Mouse (Mus musculus) right cerebral cortex, adult 18-20 months (tissue): Measurements from ENCODE around the gene Lrrtm3.
A peak's percentile ranks its signal among the peaks of the same experiment; 100 is the strongest.

Experiments
- DNase-seq: peaks from one replicate; pipeline ENCODE4 v3.0.0; 2022; ENCODE audit warnings: mixed read lengths

Lrrtm3 gene

DNA sequence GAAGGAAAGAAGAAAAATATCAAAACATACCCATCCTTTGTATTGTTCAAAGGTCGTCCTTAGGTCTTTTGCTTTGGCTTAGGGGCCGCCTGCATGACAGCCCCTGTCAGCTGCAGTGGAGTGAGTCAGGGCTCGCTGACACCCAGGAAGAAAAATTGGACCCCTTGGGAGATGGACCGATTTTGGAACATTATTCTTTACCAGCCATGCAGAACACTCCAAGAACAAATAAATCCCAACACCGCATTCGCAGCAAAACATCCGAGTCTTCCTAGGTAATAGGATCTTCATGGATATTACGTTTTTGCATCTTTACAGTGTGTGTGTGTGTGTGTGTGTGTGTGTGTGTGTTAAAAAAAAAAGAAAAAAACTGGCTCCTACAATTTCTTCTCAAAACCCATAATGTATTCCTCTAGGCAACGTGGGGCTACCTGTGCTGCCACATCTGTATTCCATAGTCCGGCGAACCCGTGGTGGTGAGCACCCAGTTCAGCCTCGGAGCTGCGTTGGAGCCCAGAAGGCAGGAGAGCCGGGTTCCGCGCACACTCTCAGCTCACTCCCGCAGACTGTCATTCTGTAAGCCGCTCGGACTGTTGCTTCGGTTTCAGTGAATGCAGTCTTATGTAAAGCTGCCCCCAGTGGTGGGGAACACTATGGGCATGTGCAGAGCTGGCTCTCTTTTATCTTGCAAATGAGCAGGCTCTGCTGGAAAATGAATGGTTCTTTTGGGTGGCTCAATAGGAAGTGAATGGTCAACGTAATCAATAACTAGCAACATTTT, at the start of gene Lrrtm3:
Gene Lrrtm3, minus strand, starts transcription at position 598 of the 781 bp plus-strand sequence.
- DNase-seq = peak; percentile 92

DNA sequence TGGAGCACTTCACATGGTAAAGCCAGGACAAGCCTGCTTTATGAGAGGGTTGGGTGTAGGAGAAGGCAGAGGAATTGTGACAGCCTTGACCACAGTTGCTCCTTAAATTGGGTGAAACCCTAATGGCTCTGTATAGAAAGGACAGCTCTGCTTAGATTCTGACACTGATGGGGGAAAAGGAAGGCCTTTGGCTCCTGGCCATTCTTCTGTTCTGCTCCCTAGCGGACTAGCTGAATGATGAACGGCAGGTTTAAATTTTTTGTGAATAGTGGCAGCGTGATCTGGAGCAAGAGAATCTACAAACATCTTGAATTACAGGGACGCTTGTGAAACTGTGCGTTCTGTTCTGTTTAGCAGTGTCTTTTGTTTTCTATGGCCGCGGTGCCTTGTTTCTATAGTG, 45.4 kb upstream of the Lrrtm3 start:
- no peak for DNase-seq

DNA sequence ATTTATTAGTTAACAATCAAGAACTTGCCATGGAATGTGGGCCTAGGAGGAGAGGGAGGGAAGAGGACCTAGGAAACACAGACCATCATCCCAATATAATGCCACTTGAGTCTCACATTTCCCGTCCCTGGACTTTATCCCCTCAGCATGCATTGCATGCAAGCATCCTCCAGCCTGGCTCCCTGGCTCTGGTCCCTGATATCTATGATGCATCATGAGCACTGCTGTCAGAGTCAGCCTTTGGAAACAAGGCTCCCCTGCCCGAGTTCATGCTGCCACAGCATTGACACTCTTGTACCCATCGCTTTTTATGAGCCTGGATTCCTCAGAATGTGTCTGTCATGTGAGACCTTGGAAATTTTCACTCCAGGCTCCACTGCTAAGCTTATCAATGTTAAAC, 43.4 kb upstream of the Lrrtm3 start:
- no peak for DNase-seq

DNA sequence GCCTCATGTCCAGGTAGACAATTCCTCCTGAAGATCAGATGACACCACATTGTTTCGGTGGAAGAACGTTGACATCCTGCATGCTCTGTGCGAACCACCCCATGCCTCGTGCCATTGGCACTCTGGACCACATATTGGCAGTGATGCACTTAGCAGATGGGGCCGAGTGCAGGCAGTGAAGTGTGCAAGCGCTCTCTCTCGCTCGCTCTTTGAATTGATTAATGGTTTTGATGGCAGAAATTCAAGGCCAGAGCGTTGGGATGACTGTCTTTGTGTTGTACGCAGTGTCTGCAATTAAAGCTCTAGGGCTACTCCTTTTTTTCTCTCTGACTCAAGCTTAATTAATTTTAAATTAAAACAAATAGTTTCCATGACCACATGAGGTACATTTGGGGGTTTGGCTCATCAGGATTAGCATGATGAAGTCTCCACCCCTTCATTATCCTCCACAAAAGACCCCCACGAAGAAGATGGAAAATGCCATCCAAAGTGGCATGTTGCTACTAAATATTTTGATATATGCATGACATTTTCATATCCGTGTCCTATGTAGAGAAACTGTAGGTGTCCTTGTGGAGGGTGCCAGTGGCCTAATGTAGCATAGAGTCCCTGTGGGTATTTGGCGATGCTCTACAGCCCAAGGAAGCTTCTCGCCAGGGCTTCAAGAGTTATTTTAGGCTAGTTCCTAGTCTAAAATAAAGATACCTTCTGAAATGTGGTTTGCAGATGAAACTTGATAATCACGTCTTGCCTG, 40.5 kb upstream of the Lrrtm3 start:
- no peak for DNase-seq

DNA sequence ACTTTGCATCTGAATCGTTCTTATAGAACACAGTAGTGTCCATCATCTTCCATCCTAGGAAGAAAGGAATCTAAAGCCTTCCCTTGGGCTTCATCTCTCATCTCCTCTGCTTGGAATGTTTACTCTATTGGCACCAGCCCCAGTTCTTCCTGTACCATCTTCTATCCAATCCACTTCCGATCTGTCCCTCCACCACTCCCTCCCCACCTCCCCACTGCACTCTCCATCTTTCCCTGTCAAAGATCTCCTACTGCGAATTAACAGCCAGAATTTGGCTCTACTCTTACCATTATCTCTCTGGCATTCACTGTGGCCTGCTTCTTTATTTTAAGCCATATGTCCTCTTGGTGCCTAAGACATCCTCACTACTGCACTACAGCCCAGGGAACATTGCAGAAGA, 28.8 kb upstream of the Lrrtm3 start:
- no peak for DNase-seq

DNA sequence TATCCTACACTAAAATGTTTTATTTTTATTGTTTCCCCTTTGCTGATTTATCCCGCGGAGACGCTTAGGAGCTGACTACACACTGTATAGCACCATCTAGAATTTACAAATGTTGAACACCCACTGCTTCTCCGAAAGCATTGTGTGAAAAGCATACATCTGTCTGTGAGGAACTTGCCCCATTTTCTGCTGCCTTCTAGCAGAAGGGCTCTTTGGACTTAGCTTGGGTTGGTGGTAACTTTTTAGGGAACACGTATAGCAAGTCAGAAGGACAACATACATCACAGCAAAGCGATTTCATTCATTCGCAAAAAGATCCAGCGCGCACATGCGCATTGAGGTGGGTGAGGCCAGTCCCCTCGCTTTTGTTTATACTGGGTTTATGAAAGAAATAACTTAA, 25.2 kb upstream of the Lrrtm3 start:
- DNase-seq = peak; percentile 48

DNA sequence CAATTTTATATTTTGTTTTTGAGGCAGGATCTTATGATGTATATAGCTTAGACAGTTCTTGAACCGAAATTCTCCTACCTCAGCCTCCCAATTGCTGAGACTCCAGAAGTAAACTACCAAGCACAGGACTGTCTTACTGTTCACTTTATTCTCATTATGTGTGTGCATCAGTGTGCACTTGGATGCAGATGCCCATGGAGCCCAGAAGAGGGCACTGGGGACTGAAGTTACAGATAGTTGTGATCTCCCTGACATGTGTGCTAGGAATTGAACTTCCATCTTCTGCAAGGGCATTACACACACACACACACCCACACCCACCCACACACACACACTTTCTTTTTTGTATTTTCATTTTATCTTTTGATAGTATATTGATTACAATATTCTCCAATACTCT, 6.5 kb upstream of the Lrrtm3 start:
- DNase-seq = no peak

DNA sequence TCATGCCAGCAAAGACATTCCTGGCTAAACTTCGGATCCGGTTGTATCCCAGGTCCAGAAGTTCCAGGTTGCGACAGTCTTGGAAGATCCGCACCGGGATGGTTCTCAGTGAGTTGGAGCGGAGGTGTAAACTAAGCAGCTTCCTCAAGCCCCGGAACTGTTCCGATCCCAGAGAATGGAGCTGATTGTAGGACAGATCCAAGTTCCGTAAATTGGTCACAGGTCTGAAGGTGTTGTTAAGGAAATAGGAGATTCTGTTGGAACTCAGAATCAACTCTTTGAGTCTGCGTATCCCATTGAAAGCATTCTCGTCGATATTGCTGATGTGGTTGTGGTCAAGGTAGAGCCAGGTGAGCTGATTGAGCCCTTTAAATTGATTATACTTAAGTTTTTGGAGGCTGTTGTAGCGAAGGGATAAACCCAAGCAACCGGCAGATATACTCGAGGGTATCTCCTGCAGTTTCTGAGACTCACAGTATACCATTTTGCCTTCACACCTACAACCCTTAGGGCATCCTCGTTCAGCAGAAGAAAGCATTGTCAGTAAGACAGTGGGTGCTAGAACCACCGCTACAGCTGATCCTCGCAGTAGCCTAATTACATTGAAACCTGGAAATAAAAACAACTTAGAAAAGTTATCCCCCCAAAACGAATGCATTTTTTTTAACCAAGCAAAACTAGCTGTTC, 1.2 kb downstream of the Lrrtm3 start:
- no peak for DNase-seq

DNA sequence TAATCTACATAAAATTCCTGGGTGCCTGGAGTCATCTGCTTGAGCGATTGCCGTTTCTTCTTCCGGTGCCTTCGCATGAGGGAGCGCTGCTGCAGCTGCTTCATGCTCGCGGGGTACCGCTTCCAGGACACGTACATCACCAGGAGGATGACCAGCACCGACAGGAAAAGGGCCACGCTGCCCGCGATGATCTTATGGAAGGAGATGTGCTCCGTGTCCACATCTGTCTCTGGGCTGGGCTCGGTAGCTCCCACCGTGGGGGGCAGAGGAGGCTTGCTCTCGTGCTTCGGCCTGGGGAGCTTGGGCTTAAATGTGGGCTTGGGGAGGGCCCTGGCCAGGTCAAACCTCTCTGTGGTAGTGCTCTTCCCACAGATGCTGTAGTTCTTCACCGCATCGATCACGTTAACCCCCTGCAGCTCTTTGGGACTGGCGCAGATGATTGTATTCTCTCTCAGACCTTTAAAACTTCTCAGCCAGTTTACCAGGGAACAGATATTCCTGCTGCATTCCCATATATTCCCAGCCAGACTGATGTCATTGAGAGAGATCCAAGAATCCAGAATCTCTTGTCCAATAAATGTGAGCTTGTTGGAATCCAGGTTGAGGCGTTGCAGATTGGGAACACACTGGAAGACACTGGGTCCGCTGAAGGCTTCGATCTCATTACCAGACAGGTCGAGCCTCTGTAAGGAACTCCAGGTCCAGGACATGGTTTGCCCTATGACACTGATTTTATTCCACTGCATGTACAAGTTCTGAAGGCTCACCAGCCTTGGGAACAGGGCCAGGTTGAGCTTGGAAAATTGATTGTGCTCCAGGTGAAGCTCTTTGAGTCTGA, 1.9 kb downstream of the Lrrtm3 start:
- DNase-seq = peak; percentile 42

DNA sequence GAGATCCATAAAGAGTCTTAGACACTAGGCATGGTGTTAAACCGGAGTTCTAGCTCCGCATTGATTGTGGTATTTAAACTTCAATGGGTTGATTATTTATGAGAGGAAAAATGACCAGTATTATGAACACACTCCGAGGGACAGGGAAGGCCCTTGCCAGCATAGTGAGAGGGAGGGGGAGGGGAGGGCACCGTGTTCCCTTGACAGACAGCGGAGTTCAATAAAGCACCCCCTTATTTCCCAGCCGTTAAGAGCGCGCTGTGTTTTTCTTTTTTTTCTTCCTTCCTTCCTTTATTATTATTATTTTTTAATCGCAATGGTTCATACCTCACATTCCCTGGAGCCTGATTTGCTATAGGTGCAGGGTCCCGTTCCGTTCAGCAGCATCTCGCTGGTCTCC, 2.6 kb downstream of the Lrrtm3 start:
- no peak for DNase-seq

DNA sequence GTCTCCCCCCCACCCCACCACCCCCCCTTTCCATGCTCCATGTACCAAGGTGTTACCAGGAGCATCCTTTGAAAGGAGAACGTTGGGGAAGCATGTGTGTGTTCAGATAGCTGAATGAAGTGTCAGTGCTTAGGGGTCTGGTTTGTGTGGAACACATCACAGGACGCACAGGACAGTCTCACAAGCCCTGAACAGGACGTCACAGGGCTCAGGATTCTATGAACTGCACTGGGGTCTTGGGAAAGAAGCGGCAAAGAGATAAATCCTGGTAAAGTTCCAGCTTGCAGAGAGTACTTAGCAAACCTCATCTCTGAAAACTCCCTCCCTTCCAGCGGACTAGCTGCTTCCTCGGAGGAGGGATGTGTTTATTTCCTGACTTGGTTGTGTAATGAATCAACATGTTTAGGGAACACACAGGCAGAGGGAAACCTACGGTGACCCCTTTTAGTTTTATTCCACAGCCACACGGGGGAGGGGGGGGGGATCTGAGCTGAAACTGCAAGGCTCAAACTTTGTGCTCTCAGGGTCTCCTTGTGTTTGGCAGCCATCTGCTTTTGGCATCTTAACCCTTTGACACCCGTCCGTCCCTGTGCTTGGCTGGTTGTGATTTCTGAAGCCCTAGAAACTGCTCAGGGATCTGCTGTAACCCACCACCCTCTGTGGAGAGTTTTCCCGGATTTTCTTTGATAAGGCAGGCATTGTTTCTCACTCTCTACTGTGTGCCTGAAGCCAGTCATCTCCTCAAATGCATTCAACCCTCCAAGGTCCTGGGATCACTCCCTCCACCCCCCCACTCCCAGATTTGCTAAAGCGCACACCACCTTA, 3.3 kb downstream of the Lrrtm3 start:
- DNase-seq = no peak

DNA sequence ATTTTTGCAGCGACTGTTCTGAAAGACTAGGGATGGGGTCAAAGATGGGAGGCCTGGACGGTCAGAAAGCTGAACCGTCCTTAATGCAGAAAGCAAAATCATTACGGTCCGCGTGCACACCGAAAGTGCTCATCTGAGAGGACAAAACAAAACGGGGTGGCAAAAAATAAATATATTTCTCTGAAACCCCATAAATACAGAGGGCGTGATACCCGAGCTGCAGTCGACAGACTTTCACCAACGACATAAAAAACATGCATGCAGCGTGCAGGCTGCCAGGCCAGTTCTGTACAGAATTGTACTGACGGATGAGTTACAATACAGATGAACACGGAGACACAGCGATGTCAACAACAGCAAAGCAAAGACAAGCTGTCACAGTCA, 3.9 kb downstream of the Lrrtm3 start:
- DNase-seq = no peak

DNA sequence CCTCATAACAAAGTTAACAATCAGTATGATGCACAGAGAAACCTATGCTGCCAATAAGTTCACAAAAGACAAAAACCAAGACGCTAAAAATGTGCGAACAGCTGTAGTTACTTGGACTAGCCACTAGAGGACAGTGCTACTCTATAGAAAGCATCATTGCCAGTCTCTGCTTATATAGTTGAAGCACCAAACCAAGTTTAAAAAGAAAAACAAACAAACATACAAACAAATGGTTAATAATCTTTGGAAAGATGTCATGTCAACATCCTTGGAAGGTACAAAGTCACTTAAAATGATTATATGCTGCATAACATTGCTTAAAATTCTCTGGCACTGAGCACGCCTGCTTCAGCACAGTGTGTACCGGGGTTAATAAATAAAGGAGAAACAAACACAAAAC, 5.6 kb downstream of the Lrrtm3 start:
- DNase-seq = peak; percentile 33

DNA sequence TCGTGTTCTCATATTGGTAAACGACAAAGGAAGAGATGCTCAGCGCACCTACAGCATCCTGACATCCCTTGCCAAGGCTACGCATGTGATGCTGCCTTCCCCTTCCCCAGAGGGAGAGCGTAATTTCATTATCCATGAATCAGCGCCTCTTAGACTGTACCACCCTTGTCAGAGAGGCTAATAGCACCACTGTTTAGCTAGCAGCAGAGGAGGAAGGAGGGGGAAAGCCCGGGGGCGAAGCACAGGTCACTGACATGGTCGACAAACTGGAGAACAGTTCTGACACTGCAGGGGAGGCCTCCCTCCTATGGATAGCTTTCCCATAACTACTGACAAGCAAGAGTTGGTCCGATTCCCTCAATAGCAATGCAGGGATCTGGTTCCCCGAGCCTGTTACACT, 6.3 kb downstream of the Lrrtm3 start:
- DNase-seq = no peak

DNA sequence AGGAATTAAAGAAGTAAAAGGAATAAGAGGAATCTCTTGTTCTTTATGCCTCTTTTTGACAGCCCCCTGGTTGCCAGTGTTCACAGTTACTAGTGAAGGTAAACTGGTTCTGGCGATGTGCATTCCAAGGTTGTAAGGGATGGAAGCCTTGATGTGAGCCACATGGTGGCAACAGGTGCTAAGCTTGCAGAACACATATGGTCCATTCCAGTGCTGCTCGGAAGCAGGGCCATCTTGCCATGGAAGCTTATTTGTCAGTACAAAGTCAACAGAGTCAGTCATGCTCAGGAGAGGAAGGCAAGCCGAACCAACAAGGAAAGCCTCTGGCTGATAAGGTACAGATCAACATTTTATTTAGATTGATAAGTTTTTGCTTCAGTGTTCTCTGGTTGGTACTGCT, 7.7 kb downstream of the Lrrtm3 start:
- DNase-seq = no peak

DNA sequence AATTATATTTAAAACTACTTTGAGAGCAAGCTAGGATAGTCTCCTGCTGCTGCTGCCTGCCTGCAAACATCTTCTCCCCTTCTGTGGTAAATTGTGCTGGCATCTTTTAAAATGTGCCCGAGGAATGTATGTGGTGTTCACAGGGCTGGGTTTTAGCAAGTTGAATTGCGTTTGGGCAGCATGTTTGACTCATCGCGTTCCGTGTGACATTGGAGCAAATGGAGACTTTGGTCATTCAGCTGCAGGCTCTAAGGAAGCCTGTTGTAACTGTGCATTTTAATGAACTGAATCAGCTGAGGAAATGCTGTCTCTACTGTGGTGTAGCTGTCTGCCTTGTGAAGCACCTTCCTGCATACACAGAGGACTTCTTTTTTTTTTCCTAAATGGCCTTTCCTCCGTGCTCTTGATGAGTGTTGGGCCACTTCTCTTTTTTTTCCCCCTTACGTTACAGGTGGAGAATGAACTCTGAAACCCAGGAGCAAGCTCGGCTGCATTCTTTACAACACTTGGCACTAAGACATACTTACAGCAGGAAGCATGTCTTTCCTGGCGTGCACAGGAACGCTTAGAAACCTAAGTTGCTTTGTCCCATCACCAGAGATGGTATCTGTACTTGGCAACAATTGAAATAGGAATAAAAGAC, 13.5 kb downstream of the Lrrtm3 start:
- no peak for DNase-seq

DNA sequence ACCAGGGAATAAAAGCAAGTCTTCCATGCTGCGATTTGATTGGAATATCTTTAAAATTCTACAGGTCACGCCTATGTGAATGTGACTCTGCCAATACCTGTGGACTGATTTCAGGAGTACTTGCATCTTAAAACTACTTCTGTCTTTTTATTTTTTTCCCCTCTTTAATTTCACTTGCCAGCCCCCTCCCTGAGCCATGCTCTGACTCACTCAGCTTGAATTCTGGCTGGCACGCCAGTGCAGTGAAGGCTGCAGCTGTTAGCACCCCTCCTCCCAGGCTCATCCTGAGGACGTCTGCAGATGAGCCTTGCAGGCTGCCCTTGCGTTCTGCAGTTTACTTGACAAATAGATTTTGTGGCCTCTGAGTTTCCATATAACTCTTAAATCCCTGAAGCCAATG, 14.1 kb downstream of the Lrrtm3 start:
- peak; percentile 88 for DNase-seq

DNA sequence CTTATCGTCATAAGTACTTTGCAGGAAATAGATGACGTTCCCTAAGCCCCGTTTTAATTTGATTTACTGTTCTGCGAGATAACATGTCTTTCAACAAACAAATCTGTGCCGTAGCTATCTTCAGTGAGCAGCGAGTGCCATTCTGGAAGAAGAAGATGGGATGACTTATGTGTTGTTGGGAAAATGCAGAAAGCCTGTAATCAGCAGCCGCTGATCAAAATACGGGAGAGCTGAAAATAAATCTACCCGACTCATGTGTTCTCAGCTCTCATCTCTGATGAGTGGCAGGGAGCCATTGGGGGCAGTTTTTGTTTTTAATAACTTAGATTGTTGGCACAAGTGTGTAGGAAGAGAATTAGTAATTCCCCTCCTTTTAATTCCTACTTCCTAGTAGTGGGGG, 26.4 kb downstream of the Lrrtm3 start:
- no peak for DNase-seq

DNA sequence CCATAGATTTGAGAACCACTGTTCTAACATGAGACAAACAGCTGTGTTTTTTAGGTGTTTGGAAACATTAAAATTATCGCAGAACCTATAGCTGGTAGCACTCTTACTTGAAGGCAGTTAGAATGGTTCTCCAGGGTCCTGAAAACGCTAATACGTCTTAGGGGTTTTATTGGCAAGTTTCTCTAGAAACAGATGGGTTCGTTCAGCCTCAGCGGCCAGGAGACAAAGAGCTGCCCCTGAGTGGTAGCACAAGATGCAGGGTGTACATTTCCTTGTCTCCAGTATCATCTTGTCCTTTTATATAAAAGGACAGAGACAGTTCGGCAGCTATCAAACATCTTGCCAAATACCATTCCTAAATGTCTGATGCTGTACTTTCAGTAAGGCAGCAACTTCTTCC, 40.1 kb downstream of the Lrrtm3 start:
- DNase-seq = no peak

DNA sequence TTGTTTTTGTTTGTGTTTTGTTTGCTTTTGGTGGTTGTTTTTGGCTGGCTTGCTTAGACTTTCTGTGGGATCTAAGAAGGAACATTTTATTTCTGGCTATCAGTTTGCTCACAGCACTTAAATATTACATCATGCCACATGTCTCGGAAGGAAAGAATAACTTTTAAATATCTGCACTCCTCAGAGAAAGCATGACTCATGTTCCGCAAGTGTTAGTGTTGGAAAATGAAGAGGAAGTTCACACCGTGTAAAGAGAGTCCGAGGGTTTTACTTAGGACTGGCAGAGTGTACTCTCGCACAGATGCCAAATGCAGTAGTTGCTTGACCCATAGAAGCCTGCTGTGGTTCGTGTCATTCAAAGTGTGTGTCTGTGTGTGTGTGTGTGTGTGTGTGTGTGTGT, 40.9 kb downstream of the Lrrtm3 start:
- peak; percentile 51 for DNase-seq

DNA sequence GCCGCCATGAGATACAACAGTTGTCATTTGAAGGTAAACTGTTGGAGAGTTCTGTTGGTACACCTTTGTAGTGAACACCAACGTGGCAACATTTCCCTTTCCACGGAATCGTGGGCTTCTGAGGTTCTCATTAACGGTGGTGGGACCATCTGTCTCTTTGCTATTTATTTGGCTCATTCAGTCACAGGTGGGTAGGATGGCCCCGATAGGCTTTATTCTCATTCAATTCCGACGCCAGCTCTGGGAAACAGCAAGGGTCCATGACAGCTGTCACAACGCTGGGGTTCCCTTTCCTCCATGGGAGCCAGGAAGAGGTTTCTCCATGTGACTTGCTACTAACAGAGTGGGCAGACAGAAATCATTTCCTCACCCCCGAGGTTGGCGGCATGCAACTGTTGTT, 48.2 kb downstream of the Lrrtm3 start:
- DNase-seq = no peak

DNA sequence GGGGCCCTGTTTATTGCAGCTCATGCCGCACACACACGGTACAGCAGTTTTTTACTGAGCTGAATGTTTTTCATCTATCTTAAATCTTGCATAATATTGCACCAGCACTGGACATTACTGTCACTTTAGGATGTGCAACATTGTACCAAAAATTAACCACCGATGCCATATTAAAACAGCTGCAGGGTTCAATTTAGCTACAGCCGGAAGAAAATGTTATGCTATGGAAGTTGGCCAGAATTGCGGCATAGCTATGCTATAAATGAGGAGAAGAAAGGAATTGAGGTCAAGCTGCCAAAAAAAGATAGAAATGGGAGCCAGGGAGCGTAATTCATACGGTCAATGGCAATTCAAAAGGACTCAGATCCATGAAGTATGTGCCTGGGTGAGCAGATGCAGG, 48.9 kb downstream of the Lrrtm3 start:
- DNase-seq = no peak
